Mouse (Mus musculus): ENCODE measurements around the gene Nicn1. TPM values are rescaled to one million over a fixed set of nuclear protein-coding genes. Genes with fewer than 3 reads are reported as not detected.

Nicn1 gene
- polyA plus RNA-seq, 1 experiment: 24.8 TPM

- Histone ChIP-seq H3K27ac (ENCODE audit: control insufficient read depth, insufficient read depth, low read depth, low read length) (0 out of 2 replicates have a peak overlapping the region, but pooled peaks have one; percentile 79), H3K36me3 (ENCODE audit: control insufficient read depth, insufficient read depth, low read length) (peaks cover 1% of the 10 kb centered on the region), H3K27me3 (ENCODE audit: control insufficient read depth, insufficient read depth, low read length) (no peaks in the 10 kb centered on the region), H3K4me1 (ENCODE audit: control insufficient read depth, insufficient read depth, low read length) (peaks cover 4% of the 10 kb centered on the region), H3K4me3 (ENCODE audit: control insufficient read depth, low read depth, low read length) (peak overlapping the region; percentile 96; the same call in 1 of the 2 replicates)
- TF ChIP-seq CTCF (IDR thresholded peaks at IDR 0.05; ENCODE audit: control insufficient read depth, insufficient read depth, insufficient replicate concordance, low read depth, low read length): no peak
- no peak for TF ChIP-seq POLR2A (IDR thresholded peaks at IDR 0.05; ENCODE audit: control insufficient read depth, low read depth, low read length)
Observed at GRCm38 (mm10) chr9:108304716-108305115, 14.5 kb downstream of the Nicn1 start.

- peak overlapping the region; percentile 96 for H3K4me3 ChIP-seq (ENCODE audit: control insufficient read depth, low read depth, low read length)
- H3K27ac ChIP-seq (ENCODE audit: control insufficient read depth, insufficient read depth, low read depth, low read length): peak overlapping the region; percentile 79
- peaks cover 1% of the 10 kb centered on the region for H3K36me3 ChIP-seq (ENCODE audit: control insufficient read depth, insufficient read depth, low read length)
- TF ChIP-seq POLR2A (IDR thresholded peaks at IDR 0.05; ENCODE audit: control insufficient read depth, low read depth, low read length): no peak
- TF ChIP-seq CTCF (IDR thresholded peaks at IDR 0.05; ENCODE audit: control insufficient read depth, insufficient read depth, insufficient replicate concordance, low read depth, low read length): no peak
- peaks cover 4% of the 10 kb centered on the region for H3K4me1 ChIP-seq (ENCODE audit: control insufficient read depth, insufficient read depth, low read length)
- no peaks in the 10 kb centered on the region for H3K27me3 ChIP-seq (ENCODE audit: control insufficient read depth, insufficient read depth, low read length)
Observed at GRCm38 (mm10) chr9:108305170-108305569, 14.9 kb downstream of the Nicn1 start.

- TF ChIP-seq CTCF (IDR thresholded peaks at IDR 0.05; ENCODE audit: control insufficient read depth, insufficient read depth, insufficient replicate concordance, low read depth, low read length) (no peak), POLR2A (IDR thresholded peaks at IDR 0.05; ENCODE audit: control insufficient read depth, low read depth, low read length) (peak; percentile 93)
- Histone ChIP-seq H3K4me3 (ENCODE audit: control insufficient read depth, low read depth, low read length) (peak within 1 kb of the TSS; percentile 96), H3K4me1 (ENCODE audit: control insufficient read depth, insufficient read depth, low read length) (peaks cover 4% of the 10 kb centered on the region), H3K27ac (ENCODE audit: control insufficient read depth, insufficient read depth, low read depth, low read length) (peak within 1 kb of the TSS; percentile 99), H3K36me3 (ENCODE audit: control insufficient read depth, insufficient read depth, low read length) (peaks cover 1% of the 10 kb centered on the region), H3K27me3 (ENCODE audit: control insufficient read depth, insufficient read depth, low read length) (no peaks in the 10 kb centered on the region)
Observed at GRCm38 (mm10) chr9:108305629-108306520, 15.6 kb downstream of the Nicn1 start, which contains the start of the genes Rhoa and Tcta. Gene Rhoa (plus strand): TSS chr9:108306129. Gene Tcta (minus strand): TSS chr9:108306160.

- H3K27me3 ChIP-seq (ENCODE audit: control insufficient read depth, insufficient read depth, low read length): no peaks in the 10 kb centered on the region
- H3K4me1 ChIP-seq (ENCODE audit: control insufficient read depth, insufficient read depth, low read length): peaks cover 4% of the 10 kb centered on the region
- peak overlapping the region; percentile 96 for H3K4me3 ChIP-seq (ENCODE audit: control insufficient read depth, low read depth, low read length)
- peak overlapping the region; percentile 99 for H3K27ac ChIP-seq (ENCODE audit: control insufficient read depth, insufficient read depth, low read depth, low read length)
- TF ChIP-seq POLR2A (IDR thresholded peaks at IDR 0.05; ENCODE audit: control insufficient read depth, low read depth, low read length) (no peak), CTCF (IDR thresholded peaks at IDR 0.05; ENCODE audit: control insufficient read depth, insufficient read depth, insufficient replicate concordance, low read depth, low read length) (no peak)
- H3K36me3 ChIP-seq (ENCODE audit: control insufficient read depth, insufficient read depth, low read length): peaks cover 1% of the 10 kb centered on the region
Observed at GRCm38 (mm10) chr9:108306571-108306980, 16.3 kb downstream of the Nicn1 start.

GRCm38 (mm10) chr9:108307021-108307807 is 17.0 kb downstream of the Nicn1 start:
- H3K27ac ChIP-seq (ENCODE audit: control insufficient read depth, insufficient read depth, low read depth, low read length): peak overlapping the region; percentile 81
- H3K36me3 ChIP-seq (ENCODE audit: control insufficient read depth, insufficient read depth, low read length): peaks cover 1% of the 10 kb centered on the region
- TF ChIP-seq CTCF (IDR thresholded peaks at IDR 0.05; ENCODE audit: control insufficient read depth, insufficient read depth, insufficient replicate concordance, low read depth, low read length) (no peak), POLR2A (IDR thresholded peaks at IDR 0.05; ENCODE audit: control insufficient read depth, low read depth, low read length) (no peak)
- no peaks in the 10 kb centered on the region for H3K27me3 ChIP-seq (ENCODE audit: control insufficient read depth, insufficient read depth, low read length)
- peak overlapping the region; percentile 96 for H3K4me3 ChIP-seq (ENCODE audit: control insufficient read depth, low read depth, low read length)
- H3K4me1 ChIP-seq (ENCODE audit: control insufficient read depth, insufficient read depth, low read length): peaks cover 4% of the 10 kb centered on the region

- no peaks in the 10 kb centered on the region for H3K27me3 ChIP-seq (ENCODE audit: control insufficient read depth, insufficient read depth, low read length)
- peaks cover 4% of the 10 kb centered on the region for H3K4me1 ChIP-seq (ENCODE audit: control insufficient read depth, insufficient read depth, low read length)
- no peak overlapping the region for H3K27ac ChIP-seq (ENCODE audit: control insufficient read depth, insufficient read depth, low read depth, low read length)
- TF ChIP-seq CTCF (IDR thresholded peaks at IDR 0.05; ENCODE audit: control insufficient read depth, insufficient read depth, insufficient replicate concordance, low read depth, low read length): no peak
- TF ChIP-seq POLR2A (IDR thresholded peaks at IDR 0.05; ENCODE audit: control insufficient read depth, low read depth, low read length): no peak
- H3K4me3 ChIP-seq (ENCODE audit: control insufficient read depth, low read depth, low read length): no peak overlapping the region
- H3K36me3 ChIP-seq (ENCODE audit: control insufficient read depth, insufficient read depth, low read length): peaks cover under 1% of the 10 kb centered on the region
Observed at GRCm38 (mm10) chr9:108308141-108308540, 17.9 kb downstream of the Nicn1 start.

GRCm38 (mm10) chr9:108317572-108317971 is 27.3 kb downstream of the Nicn1 start:
- no peaks in the 10 kb centered on the region; the same call in 1 of the 2 replicates for H3K36me3 ChIP-seq (ENCODE audit: control insufficient read depth, insufficient read depth, low read length)
- H3K4me3 ChIP-seq (ENCODE audit: control insufficient read depth, low read depth, low read length): no peak overlapping the region
- H3K27ac ChIP-seq (ENCODE audit: control insufficient read depth, insufficient read depth, low read depth, low read length): no peak overlapping the region

More at GRCm38 (mm10) chr9:108317572-108317971, 27.3 kb downstream of the Nicn1 start:
- no peaks in the 10 kb centered on the region for H3K4me1 ChIP-seq (ENCODE audit: control insufficient read depth, insufficient read depth, low read length)
- no peaks in the 10 kb centered on the region for H3K27me3 ChIP-seq (ENCODE audit: control insufficient read depth, insufficient read depth, low read length)
- TF ChIP-seq POLR2A (IDR thresholded peaks at IDR 0.05; ENCODE audit: control insufficient read depth, low read depth, low read length) (no peak), CTCF (IDR thresholded peaks at IDR 0.05; ENCODE audit: control insufficient read depth, insufficient read depth, insufficient replicate concordance, low read depth, low read length) (no peak)
